Mouse (Mus musculus) heart, embryonic 13.5 days (tissue): ENCODE measurements around the gene Mep1a. TPM values are rescaled to one million over a fixed set of nuclear protein-coding genes. Genes with fewer than 3 reads are reported as not detected.

Experiments used
- polyA plus RNA-seq: library from polyadenylated mRNA; unstranded; fragments of >200 nt; fragmentation: Nextera tagmentation; extraction: Ambion mirVana; gene quantifications from 2 replicates; pipeline ENCODE4 v1.2.1, GENCODE M21; 2015

Gene Mep1a
- polyA plus RNA-seq, 1 experiment from 2014 or later, result not detected

Other genes starting within 250 kb of the Mep1a start
- 0.13 TPM in 1 of 2 replicates, not detected in the other for gene Adgrf1, start 232.5 kb downstream of the Mep1a start, polyA plus RNA-seq
- 17.4 and 18.7 TPM in 2 replicates for gene Adgrf5, start 142.4 kb downstream of the Mep1a start, polyA plus RNA-seq
- 0.11 TPM in 1 of 2 replicates, not detected in the other for gene Ankrd66, start 40.8 kb upstream of the Mep1a start, polyA plus RNA-seq
- 12.5 and 13.2 TPM in 2 replicates for gene Pla2g7, start 65.3 kb upstream of the Mep1a start, polyA plus RNA-seq
- 0.14 TPM in 1 of 2 replicates, not detected in the other for gene Tdrd6, start 127.5 kb upstream of the Mep1a start, polyA plus RNA-seq
- 13.9 and 15.5 TPM in 2 replicates for gene Slc25a27, start 164.4 kb upstream of the Mep1a start, polyA plus RNA-seq
- gene Cyp39a1, start 164.6 kb upstream of the Mep1a start, polyA plus RNA-seq, result 38.6 and 45.9 TPM in 2 replicates